Mouse (Mus musculus) brain, embryonic 18.5 days (tissue): ENCODE results near the gene 1700113H08Rik.

ENCODE experiments used
- DNase-seq: peaks from one replicate; pipeline ENCODE4 v3.0.0-alpha.2; 2012; ENCODE audit warnings: low read depth, low spot score

The 1700113H08Rik gene

GRCm38 (mm10) chr10:87059447-87059846 is 1.6 kb downstream of the 1700113H08Rik start:
- DNase-seq, result no peak

GRCm38 (mm10) chr10:87084236-87084635 is 26.4 kb downstream of the 1700113H08Rik start:
- DNase-seq, result no peak

GRCm38 (mm10) chr10:87087646-87088045 is 29.8 kb downstream of the 1700113H08Rik start:
- no peak for DNase-seq

GRCm38 (mm10) chr10:87094249-87094648 is 36.4 kb downstream of the 1700113H08Rik start:
- DNase-seq, result no peak

GRCm38 (mm10) chr10:87098722-87099121 is 40.9 kb downstream of the 1700113H08Rik start:
- no peak for DNase-seq

- no peak for DNase-seq
These were observed 42.8 kb downstream of the 1700113H08Rik start for GRCm38 (mm10) chr10:87100668-87101067.

GRCm38 (mm10) chr10:87101265-87101950 is 43.6 kb downstream of the 1700113H08Rik start:
- no peak for DNase-seq

- DNase-seq, result no peak
These were observed 44.1 kb downstream of the 1700113H08Rik start for GRCm38 (mm10) chr10:87101951-87102320.

GRCm38 (mm10) chr10:87102455-87102854 is 44.6 kb downstream of the 1700113H08Rik start:
- DNase-seq, result no peak

- no peak for DNase-seq
These were observed 45.4 kb downstream of the 1700113H08Rik start for GRCm38 (mm10) chr10:87103286-87103685.

GRCm38 (mm10) chr10:87107565-87108297 is 49.9 kb downstream of the 1700113H08Rik start:
- peak; percentile 24 for DNase-seq

- no peak for DNase-seq
These were observed 50.5 kb downstream of the 1700113H08Rik start for GRCm38 (mm10) chr10:87108333-87108732.

- peak; percentile 59 for DNase-seq
These were observed 51.4 kb downstream of the 1700113H08Rik start for GRCm38 (mm10) chr10:87109038-87109771.

GRCm38 (mm10) chr10:87110909-87111308 is 53.1 kb downstream of the 1700113H08Rik start:
- DNase-seq, result peak; percentile 20

- no peak for DNase-seq
These were observed 67.2 kb downstream of the 1700113H08Rik start for GRCm38 (mm10) chr10:87125094-87125493.

GRCm38 (mm10) chr10:87126186-87126824 is 68.5 kb downstream of the 1700113H08Rik start:
- no peak for DNase-seq

- no peak for DNase-seq
These were observed 93.2 kb downstream of the 1700113H08Rik start for GRCm38 (mm10) chr10:87151050-87151449.

GRCm38 (mm10) chr10:87153731-87154505 is 96.1 kb downstream of the 1700113H08Rik start:
- no peak for DNase-seq

GRCm38 (mm10) chr10:87159781-87160180 is 101.9 kb downstream of the 1700113H08Rik start:
- DNase-seq, result no peak

- DNase-seq, result no peak
These were observed 138.4 kb downstream of the 1700113H08Rik start for GRCm38 (mm10) chr10:87196123-87196756.

- DNase-seq, result no peak
These were observed 140.9 kb downstream of the 1700113H08Rik start for GRCm38 (mm10) chr10:87198720-87199119.
